Mouse (Mus musculus): ENCODE data around the gene Trim8. TPM values are rescaled to one million over a fixed set of nuclear protein-coding genes. Genes with fewer than 3 reads are reported as not detected.

Trim8 gene
- 100 to 1,000 TPM; 113 to 119 TPM for total RNA-seq (2021)

DNA sequence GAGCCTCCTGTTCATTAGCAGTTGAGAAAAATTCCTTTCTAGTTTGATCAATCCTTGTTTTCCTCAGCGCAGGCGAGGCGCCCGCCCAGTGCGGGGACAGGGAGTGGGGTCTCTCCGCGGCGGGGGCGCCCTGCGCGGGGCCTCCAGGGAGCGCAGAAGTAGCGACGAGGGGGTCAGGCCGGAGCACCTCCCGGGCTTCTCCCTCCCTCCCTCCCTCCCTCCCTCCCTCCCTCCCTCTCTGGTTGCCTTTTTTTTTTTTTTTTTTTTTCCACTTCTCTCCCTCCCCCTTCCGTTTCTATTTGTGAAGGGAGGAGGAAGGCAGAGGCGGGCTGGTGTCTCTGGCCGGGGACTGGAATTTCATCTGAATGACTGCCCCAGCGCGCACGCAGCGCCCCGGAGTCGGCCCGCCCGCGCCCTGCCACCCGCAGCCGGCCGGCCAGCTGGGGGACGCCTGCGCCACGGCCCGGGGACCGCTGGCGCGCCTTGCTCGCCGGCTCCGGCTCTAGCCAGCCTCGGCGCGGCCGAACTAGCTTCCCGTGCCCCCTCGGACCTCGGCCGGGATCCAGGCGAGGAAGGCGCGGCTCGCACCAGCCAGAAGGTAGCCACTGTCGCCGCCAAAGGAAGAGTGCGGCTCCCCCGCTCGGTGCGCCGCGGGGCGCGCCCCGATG is at the start of gene Trim8:
Gene Trim8 (plus strand): TSS at position 302 of the 668 bp plus-strand sequence.
- DNase-seq: peak; percentile 76
- intact Hi-C loops (cut with DNase I): no loop called here

DNA sequence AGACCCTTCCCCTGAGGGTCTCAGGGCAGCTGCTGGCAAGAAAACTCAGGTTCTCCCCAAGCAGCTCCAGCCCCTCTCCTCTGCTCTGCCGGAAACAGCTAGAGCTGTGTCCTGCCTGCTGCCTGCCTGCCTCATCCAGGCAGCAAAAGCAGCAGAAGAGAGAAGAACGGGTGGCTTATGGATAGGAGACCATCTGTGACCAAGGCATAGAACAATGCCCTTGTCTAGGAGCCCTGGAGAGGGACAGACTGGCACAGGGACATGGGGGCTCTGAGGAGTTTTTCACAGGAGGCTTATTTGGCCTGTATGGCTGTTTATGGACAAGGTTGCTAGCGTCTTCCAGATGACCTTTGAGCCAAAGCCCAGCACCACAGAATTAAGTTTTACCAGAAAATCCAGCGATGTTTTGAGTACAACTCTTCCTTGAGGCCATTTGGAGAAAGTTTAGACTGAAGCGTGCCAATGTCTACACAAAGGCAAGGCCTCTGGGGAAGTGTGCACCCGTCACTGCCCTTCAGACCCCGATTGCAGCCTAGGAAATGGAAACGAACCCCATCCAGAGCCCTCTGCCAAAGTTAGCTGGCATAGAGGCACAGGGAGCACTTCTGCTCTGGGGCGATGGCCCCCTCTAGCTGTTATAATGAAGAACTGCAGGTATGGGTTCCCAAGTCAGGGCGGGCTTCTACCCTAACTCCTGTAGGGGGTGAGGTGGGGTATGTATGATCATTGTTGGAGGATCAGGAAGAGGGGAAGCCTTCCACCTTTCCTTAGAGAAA is 49.3 kb upstream of the Trim8 start:
- peak; percentile 73 for DNase-seq
- intact Hi-C loops (cut with DNase I): no loop called here

DNA sequence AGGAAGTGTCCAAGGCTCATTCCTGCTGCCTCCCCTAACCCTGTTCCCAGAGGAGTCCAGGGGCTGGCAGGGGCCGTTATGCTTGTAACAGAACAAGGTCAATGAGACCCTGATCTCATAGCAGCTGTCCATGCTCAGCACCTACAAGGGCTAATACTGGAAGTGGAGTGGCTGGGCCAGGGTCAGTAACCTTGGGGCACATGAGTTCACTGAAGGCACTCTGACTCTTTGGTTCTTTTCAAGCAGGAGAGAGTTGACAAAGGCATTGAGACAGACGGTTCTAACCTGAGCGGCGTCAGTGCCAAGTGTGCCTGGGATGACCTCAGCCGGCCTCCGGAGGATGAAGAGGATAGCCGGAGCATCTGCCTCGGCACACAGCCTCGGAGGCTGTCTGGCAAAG is 48.6 kb upstream of the Trim8 start:
- DNase-seq: no peak
- intact Hi-C loops (cut with DNase I): no loop called here

DNA sequence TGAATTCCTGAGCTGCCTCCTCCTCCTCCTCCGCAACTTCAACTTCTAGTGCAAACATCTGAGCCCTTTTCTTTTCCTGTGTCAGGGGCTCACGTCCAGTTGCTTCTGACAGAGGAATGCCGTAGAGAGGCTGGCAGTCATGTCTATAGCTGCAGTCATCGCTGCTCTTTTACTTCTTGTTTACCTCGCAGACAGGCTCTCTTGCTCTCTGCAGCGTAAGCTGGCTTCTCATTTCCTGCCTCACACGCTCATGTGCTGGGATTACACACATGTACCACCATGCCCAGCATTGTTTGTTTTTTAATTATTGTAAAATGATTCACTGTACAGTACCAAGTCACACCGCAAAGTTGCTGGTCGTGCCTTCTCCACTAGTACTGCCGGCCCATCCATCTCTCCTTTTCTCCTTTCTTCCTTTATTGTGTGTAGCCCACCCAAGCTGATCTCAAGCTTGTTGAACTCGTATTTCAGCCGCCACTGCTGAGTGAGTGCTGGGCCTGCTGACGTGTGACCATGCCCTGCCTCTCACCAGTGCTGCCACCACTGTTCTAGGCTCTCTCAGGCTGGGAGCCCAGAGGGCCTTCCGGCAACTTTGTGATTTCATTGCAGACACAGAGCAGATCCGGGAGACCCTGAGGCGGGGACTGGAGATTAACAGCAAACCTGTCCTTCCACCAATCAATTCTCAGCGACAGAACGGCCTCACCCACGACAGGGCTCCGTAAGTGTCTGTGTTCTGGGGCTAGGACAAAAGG is 47.2 kb upstream of the Trim8 start:
- no peak for DNase-seq
- intact Hi-C loops (cut with DNase I): no loop called here

DNA sequence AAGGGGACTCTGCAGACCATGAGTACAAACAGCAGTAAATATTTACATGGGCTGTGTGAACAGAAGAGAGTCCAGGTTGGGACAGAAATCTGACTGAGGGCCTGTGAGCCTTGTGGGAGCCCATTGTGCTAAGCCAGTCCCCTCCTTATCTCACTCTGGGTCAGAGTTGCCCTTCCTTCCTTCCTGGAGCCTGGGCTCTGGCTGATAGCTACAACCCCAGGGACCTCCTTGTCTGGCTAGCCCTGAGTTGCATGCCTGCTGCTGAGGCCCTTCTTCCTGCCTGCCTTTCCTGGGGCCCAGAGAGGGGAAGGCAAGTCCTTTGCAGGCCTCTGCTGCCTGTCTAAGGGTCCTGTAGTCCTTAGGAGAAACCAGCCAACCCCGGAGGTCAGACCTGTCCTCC is 46.5 kb upstream of the Trim8 start:
- intact Hi-C loops (cut with DNase I): no loop called here

DNA sequence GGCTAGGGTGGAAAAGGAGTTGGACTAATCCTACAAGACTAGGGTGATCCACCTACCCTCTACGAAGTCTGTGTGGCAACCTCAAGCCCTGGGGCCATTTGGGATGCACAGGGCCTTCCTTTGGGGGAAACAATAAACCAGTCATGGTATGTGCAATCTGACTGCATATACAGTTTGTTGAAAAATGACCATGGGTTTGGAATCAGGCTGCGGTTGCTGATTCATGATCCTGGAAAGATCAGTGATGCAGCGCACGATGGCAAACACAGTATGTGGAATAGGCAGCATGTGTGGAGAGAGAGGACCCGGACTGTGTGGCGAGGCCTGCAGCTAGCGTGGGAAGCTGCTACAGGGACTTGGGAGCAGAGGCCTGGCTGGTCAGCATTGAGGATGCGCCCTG is 45.9 kb upstream of the Trim8 start:
- DNase-seq: no peak
- intact Hi-C loops (cut with DNase I): no loop called here

More for the DNA sequence above, 46.5 kb upstream of the Trim8 start:
- no peak for DNase-seq

DNA sequence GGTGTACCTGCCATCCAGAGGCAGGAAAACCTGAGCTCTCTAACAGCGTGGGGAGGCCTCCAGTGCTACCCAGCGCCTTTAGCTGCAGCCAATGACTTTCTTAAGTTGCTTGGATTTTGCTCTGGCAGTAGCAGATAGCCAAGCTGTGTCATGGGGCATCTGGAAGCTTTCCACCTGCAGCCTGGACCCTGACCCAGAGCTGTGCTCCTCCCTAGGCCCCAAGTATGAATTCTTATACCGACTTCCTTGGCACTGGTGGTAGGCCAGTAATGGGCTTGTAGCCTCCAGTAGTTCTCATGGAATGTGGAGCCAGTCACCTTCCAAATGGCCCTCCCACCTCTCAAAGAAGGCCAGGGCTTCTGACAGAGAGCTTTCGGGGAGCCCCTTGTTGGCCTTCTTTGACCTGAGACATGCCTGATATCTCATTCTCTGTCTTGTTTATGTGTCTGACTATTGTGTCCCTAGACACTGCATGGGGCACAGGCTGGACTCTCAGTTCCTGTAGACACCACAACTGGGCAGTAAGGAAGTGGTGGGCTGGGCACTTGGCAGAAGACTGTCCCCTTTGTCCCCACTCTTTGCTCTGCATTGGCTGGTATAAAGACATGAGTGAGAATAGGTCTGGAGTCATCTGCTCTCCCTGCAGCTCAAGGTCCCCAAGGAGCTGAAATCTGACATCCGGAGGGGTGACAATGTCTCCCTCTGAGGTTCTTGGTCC is 45.3 kb upstream of the Trim8 start:
- no peak for DNase-seq
- intact Hi-C loops (cut with DNase I): no loop called here

DNA sequence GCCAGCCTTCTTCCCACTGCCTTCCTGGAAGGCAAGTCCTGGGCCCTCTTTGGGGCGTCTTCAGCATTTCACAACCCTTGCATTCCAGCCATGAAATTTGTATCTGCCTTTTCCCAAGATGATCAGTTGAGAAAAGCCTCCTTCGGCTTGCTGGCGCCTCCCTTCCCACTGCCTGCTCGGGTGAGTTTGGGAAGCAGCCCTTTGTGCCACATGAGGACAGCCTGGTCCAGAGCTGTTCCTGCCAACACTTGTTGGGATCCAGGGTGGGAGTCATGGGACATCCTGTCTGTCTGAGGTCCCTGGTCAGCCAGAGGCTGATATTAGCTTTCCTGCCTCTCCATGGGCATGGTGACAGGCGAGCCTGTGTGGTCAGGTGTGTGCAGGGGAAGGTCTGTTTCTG is 43.7 kb upstream of the Trim8 start:
- intact Hi-C loops (cut with DNase I): no loop called here

DNA sequence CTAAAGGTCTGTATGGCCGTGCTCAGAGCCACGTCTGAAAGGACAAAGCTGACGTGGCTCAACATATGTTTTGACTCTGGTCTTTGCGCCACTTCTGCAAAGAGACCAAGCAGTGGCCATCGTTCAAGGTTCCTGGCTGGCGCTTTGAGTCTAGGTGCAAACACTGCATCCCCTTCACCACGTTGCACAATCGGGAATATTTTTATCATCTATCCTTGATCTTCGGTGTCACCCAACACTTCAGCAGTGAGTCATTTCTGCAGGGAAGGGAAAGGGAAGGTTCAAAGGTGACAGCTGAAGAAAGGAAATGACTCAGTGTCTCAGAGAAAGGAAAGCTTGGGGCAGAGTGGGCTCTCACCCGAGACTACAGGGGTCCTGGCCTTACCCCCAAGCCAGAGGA is 42.2 kb upstream of the Trim8 start:
- no peak for DNase-seq
- intact Hi-C loops (cut with DNase I): no loop called here

More for the DNA sequence above, 43.7 kb upstream of the Trim8 start:
- DNase-seq: no peak

DNA sequence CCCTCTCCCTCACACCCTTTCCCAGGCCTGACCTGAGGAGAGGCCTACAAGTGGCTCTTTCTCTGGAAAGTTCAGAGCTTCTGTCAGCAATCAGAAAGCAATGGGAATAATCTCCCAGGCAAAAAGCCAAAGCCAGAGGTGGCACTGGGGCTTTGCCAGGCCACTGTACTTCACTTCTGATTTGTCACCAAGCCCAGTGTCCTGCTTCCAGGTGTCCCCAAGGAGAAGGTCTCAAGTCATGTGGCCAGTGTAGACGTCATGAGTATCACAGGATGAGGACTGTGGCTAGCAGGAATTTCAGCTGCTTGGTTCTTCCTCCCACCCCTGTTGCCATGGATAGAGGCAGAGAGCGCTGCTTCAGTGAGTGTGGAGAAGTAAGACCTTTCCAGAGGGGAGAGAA is 41.6 kb upstream of the Trim8 start:
- DNase-seq: no peak
- intact Hi-C loops (cut with DNase I): no loop called here

DNA sequence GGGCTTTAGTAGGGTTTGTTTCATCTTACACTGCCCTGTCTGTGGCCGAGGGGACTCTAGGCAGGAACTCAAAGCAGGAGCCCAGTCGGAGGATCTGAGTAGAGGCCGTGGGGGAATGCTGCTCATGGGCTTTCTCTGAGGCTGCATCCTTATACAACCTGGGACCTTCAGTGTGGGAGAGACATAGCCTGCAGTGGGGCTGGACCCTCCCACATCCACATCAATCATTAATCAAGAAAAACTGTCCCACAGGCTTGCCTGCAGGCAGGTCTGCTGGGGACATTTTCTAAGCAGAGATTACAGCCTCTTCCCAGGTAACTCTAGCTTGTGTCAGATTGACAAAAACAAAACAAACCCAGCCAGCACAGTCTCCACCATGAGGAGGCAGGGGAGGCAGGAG is 38.9 kb upstream of the Trim8 start:
- no peak for DNase-seq
- intact Hi-C loops (cut with DNase I): no loop called here

DNA sequence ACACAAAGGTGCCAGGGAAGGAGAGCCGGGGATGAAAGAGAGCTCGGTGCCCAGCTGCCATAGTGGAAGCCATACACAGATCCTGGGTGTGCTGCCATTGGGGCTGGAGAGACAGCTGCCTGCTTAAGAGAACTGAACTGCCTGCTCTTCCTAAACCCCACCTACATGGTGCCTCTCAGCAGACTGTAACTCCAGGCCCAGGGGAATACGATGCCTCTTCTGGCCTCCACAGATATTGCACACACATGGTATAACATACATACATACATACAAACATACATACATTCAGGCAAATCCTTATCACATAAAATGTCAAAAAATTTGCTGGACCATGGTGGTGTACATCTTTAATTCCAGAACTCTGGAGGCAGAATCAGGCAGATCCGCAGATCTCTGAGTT is 38.1 kb upstream of the Trim8 start:
- no peak for DNase-seq
- intact Hi-C loops (cut with DNase I): no loop called here

DNA sequence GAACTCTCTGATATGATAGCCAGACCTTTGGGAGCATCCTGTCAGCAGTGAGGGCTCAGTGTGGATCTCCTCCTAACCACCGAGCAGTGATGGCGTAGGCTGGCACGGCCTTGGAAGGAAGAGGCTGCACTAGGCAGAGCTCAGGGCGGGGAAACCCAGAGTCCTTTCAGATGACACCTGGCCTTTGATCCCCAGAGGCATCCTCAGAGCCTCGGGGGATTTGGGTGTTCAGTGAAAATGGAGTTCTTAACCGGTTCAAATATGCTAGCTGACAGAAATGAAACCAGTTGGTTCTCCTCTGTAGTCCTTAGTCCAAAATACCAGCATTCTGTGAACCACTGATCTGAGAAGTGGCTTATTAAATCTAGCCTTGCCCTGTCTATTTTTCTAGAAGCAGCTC is 35.3 kb upstream of the Trim8 start:
- intact Hi-C loops (cut with DNase I): no loop called here
- no peak for DNase-seq

DNA sequence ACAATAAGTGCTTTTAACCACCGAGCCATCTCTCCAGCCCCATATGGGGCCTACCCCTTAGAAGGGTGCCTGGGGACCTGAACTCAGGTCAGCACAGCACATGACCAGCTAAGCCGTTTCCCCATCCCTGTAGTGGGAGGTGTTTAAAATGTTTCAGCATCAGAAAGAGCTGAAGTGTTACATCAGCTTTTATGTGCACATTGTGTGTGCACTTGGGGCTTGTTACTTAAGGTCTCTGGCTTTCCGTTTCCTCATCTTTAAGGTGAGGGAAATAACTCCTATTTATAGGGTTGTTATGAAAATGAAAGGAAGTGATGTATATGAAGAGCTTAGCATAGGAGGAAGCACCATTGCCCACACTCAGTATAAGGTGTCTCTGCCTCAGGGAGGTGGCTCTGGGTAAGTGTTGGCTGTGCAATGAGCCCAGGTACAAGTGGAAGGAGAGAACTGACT is 34.4 kb upstream of the Trim8 start:
- intact Hi-C loops (cut with DNase I): no loop called here
- DNase-seq: no peak

DNA sequence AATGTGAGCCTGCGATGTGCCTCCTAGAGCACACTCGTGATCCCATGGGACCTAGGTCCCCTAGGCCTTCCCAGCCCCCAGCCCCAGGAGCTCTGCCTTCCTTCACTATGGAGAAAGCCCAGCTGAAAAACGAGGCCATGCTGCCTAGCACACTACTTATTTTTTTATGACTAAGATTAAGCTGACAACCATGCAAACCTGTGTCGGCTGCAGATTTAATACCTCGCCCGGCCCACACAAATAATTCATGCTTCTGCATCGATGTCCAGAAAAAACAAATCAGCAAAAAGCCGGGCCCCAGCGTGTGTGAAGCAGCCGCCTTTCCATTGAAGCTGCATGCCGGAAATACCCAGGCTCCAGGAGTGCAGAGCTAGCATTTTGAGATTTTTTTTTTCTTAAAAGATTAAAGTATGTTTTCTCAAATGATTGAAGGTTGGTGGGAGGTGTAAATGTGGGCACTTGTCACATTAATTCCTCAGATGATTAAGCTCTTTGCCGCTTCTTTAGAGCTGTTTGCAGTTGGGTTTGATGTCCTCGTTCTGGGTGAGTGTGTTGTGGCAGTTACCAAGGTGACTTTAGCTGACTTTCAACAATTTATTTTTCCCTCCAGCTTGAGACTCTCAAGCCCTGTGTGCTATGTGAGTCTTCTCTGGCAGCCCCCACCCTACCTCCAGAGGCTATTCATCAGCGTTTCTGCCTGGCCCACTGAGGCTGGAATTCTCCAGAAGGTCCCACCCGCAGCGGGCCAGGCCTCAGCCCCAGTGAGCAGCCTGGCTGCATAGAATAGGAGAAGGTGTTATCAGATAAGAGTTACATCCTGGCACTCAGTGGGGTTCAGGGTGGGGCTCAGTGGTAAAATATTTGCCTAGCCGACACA is 30.9 kb upstream of the Trim8 start:
- DNase-seq: no peak
- intact Hi-C loops (cut with DNase I): no loop called here

DNA sequence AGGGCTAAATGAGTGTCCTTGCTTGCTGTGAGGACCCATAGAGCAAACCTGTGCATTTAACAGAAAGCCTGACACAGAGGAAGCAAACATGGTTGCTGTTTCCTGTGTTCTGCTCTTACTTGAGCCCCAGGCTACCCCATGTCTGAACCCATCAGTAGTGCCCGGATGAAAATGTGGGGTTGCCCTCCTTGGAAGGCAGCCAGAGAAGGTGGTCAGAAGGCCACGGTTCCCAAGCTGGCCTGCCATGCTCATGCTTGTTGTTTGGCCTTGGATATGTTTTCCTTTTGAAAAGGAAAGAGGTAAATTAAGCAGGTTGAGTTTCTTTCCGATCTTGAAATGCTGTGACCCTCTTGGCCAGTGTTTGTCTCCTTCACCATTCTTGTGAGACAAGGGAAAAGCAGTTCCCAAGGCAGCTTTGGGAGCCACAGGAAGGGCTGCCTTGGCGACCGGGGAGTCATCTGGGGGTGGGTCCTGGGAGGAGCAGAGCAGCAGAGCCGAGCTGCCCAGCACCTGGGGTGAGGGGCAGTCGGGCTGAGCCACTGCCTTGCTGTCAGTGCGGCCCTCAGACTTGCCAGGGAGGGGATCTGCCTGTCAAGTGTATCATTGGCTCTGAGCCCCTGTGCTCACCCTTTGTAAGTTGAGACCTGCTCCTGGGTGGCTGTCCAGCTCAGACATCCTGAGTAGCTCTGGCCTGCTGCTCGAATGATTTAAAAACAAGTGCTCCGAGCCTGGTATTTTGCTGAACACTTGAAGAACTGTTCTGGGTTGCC is 30.0 kb upstream of the Trim8 start:
- intact Hi-C loops (cut with DNase I): no loop called here
- peak; percentile 57 for DNase-seq

DNA sequence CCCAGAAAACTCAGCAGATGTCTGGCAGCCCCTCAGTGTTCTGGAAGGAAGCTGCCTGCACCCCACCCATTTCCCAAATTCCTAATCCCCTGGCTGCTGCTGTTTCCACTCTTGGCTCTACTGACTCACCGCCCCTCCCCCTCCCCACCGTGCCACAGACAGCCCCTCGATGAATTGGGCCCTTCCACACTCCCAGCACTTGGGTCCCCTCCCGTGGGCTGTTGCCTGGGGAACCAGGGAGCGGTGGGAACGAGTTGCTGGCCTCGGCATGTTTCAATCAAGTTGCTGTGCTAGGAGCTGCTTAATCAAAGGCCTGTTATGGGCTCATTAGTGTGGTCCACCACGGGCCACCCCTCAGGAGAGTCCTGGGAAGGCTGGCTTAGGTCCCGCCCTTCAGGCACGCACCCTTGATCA is 24.1 kb upstream of the Trim8 start:
- no peak for DNase-seq
- intact Hi-C loops (cut with DNase I): no loop called here

DNA sequence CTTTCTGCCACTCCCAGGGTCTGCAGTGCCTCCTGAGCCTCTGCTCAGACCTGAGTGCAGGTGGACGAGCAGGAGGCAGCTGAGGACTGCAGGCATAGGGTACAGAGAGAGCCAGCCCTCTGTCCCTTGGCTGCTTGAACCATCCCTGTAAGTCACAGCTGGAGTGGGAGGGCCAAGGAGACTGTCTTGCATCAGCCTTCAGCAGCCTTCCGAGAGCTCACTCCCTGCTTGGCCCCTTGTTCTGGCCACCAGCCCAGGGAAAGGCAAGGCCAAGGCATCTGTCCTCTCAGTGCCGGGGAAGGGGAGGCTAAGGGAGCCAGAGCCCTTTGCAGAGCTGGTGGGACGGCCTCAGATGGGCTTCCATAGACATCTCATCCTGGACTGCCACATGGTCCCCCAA is 23.3 kb upstream of the Trim8 start:
- no peak for DNase-seq
- intact Hi-C loops (cut with DNase I): no loop called here

DNA sequence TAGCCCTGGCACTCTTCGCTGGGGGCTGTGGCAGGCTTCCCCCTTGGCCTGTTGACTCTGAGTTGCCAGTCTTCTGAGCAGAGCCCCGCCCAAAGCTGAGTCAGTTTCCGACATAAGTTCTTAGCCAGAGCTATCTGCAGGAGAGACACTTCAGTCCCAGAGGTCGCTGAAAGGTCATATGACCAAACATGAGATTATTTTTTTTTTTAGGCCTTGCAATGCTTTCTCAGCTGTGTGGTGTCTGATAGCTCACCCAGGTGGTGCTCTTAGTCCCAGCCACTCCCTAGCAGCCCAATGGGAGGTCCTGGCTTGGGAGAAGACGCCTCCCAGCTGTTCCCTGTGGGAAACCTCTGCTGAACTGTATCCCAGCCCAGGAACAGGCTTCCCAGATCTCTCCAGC is 22.7 kb upstream of the Trim8 start:
- intact Hi-C loops (cut with DNase I): no loop called here
- DNase-seq: no peak

Data from left cerebral cortex, postnatal 4 days (tissue).